Mouse (Mus musculus) induced T-regulatory cell, adult 2 months (primary cell): ENCODE results near the gene Itgb5.

ENCODE experiments used
- DNase-seq: peaks from one replicate; pipeline ENCODE4 v3.0.0-alpha.2; 2012; ENCODE audit warnings: low read depth

The Itgb5 gene

DNA sequence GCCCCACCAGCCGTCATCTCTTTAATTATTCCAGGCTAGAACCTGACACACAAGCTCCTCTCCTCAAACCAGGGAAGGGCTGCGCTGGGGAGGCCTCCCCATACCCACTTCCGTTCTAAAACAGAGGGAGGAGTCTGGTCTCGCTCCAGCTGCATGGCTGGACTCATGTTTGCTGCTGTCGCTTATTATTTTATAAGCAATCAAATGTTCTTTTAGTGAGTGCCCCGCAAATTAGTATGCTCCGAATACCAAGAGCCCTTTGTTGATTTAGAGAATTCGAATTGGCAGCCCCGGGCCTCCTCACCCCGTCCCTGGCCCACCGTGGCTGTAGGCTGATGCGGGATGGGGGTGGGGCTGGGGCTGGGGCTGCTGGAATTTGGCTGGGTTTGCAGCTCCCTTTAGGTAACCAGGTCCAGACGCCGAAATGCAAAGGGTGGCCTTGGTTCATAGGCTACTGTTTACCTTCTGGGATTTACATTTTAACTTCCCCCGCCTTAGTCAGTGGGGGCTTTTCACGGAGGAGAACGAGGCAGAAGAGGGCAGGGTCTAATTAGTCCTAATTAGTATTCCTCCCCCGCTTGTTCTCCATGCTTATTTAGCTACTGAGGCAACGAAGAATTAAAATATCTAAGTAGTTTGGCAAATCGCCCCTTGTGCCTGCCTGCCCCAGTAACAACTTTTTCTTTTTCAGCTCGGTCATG, 3.4 kb downstream of the Itgb5 start:
- peak; percentile 65 for DNase-seq

DNA sequence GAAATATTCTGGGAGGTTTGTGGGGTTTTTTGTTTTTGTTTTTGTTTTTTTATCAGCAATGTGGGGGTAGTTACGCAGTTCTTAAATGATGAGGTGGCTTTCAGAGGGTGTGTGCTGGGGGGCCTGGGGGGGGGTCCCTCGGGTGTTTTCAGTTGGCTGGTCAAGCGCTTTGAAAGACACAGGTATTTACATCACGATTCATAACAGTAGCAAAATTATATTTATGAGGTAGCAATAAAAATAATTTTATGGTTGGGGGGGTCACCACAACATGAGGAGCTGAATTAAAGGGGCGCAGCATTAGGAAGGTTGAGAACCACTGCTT, 3.9 kb downstream of the Itgb5 start:
- peak; percentile 25 for DNase-seq

DNA sequence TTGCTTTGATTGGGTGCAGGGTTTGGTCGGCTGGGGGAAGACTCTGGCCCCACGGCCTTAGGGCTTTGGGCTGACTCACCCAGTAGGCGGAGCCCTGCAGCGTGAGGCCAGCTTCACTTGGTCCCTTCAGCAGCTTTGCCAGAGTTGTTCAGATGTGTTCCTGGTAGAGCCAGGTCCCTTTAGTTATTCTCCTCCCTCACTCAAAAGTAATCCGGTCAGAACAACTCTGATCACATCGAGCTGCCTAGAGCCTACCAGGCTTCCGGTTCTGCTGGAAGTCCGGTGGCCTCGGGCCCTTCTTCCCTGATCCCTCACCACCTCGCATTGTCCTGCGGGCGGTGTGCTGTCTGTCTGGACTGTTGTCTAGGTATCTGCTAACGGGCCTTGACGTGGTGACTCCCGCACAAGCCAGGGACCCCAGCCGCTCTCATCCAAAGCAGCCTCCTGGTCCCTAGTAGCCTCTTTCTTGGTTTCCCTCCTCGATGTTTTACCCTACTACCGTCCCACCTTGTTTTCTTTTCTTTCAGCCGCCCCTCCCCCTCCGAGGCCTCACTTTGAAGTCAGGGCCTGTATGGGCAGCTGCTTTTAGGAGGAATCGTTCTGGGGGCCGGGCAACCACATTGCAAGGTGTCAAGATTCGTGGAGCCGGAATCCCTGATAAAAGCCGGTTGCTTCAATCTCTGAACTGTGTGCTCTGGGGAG, 4.5 kb downstream of the Itgb5 start:
- peak; percentile 27 for DNase-seq

DNA sequence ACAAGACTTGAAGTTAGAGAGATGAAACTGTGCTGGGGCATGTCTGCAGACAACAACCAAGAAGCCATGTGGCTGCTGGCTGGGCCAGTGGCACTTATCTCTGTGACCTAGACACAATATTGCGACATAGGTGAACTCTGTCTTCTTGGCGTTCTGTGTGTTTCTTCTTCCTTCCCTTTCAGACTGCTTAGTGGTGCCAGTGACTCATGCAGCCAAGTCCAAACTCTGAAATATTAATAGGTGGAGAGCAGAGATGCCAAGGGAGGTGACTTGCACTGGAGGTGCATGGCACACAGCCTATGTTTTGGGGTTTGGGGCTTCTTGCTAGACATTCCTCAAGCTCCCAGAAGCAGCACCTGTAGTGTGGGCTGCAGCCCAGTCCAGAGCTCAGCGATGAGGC, 7.2 kb downstream of the Itgb5 start:
- no peak for DNase-seq

DNA sequence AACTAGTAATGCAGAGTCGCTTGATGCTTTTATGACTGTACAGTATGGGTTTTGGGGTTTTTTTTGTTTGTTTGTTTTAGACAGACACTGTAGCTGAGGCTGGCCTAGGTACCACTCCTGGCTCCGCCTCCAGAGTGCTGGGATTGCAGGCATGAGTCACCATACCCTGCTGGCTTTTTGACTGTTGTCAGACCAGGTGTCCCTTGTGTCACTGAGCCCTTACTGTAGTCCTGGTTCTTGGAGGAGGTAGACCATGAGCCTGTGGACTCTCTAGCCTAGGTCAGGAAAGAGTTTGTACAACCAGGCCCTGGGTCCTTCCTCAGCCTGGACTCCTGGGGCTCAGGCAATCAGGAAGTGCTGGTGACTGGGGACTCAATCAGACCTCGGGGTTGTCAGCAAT, 7.7 kb downstream of the Itgb5 start:
- no peak for DNase-seq

DNA sequence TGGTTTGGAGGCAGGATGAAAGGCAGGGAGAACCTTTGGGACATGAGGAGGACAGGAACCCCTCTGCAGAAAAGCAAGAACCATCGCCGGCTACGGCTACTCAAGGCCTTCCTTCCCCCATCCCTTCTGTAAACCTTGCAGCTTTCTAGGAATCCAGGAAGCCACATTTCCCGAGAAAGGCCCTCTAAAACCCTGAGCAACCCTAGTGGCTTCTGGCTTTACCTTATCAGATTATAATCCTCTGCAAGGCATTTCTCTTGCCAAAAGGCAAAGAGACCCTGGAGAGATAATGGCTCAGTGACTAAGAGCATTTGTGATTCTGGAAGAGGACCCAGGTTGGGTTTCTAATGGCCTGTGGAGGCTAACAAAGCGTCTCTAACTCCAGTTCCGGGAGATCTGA, 11.2 kb downstream of the Itgb5 start:
- no peak for DNase-seq

DNA sequence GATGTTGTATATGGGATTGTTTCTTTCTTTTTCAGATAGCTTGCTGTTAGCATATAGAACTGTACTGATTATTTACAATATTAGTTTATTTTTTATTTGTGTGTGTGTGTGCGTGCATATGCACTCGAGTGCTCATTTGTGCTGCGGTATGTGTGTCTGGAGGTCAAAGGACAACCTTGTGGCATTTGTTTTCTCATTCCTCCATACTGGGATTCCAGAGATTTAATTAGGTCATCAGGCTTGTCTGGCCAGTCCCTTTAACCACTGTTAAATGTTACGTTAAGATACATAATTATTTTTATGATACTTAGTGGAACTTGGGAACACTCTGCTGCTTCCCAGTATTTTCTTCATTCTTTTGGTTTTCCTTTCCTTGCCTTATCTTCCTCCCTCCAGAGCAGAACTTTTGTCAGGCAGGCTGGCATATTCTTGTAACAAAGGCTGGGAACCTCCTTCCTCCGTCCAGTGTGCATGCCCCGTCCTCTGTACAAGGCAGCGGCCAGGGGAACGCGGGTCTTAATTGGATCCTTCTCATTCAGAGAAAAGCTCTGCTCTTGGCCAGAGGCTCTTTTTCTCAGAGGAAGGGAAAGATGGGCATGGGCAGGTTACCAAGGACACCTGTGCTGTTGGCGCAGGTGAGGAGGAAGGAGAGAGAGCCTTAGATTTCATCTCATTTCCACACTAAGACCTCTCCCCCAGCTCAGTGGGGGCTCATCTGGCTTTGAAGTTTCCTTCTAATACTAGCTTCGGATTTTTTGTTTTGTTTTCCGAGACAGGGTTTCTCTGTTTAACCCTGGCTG, 12.8 kb downstream of the Itgb5 start:
- DNase-seq: no peak

DNA sequence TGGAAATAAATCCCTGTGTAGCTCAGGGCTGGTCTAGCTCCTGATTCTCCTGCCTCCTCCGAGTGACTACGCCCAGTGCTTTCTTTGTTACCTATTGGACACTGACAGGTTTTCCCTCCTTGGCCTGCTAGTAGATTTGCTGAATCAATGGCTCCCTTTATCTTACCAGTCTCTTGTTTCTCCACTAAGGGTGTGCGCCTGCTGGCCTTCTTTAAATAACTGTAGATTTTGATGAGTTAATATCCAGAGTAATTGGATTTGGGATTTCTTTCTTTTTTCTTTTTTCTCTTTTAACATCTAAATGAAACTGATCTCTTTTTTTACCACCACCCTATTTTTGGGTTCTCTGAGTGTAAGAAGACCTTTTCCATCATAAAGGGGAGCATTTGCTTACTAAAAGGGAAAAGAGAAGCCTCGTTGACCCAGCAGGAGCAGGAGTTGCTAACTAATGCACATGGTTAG, 14.7 kb downstream of the Itgb5 start:
- DNase-seq: no peak

DNA sequence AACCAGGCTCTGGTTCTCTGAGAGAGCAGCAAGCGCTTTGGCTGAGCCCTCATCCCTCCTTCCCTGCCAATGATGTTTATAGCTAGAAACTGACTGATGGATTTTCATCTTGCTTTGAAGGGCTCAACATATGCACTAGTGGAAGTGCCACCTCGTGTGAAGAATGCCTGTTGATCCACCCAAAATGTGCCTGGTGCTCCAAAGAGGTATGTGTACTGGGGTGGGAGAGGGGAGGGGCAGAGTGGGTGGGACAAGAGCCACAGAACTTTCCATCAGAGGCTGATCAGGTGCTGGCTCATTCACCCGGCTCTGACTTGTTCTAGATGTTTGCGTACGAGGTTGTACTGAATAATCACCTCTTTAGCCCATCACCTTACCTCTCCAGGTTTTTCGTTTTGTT, 15.4 kb downstream of the Itgb5 start:
- DNase-seq: no peak

DNA sequence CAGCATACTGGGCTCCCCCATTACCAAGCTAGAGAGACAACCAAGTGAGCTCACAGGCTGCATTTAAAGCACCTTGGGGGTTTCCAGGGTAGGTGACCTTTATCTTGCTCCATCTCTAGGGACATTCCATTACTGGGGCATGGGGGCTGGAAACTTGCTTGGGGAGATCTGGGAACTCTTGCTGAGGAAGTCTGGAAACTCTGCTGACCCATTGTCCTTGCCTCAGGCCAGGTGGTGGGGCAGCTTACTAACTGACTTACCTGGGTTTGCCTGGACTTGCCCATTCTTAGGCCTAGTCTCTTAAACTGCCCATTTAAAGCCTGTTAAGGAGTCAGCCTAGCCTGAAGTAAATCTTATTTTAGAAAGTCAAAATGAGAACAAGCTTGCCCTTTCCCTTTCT, 23.8 kb downstream of the Itgb5 start:
- DNase-seq: no peak

DNA sequence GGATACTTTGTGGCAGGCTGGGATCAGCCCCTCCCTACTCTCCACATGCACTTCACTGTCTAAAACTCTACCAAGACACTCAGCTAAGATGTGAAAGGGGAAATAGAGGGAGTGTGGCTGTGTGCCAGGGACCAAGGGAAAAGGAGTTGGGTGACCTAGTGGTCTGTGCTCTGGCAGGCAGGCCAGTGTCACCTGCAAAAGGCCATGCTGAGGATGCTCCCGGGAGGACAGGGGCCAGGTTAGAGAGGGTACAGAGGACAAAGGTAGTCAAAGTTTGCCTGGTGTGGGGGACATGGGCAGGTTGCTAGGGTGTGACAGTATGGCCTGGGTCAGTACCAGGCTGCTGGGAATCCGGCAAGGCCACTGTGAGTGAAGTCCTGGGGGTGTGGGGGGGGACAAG, 29.3 kb downstream of the Itgb5 start:
- no peak for DNase-seq

DNA sequence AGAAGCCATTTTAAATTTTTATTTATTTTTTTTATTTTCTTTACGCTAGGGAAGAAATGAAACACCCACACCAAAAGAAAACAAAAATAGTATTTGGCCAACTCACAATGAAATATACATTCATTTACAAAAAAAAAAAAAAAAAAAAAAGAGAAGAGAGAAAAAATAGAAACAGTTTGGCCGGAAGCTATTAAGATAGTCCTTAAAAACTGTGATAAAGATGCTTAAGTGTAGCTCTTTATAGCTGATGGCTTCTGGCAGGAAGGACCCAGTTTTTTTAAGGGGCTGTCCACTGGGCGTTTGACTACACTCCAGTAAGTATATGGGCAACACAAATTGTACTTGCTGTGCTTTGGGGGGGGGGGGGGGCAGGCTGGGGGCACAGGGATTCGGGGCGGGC, 29.9 kb downstream of the Itgb5 start:
- DNase-seq: no peak

DNA sequence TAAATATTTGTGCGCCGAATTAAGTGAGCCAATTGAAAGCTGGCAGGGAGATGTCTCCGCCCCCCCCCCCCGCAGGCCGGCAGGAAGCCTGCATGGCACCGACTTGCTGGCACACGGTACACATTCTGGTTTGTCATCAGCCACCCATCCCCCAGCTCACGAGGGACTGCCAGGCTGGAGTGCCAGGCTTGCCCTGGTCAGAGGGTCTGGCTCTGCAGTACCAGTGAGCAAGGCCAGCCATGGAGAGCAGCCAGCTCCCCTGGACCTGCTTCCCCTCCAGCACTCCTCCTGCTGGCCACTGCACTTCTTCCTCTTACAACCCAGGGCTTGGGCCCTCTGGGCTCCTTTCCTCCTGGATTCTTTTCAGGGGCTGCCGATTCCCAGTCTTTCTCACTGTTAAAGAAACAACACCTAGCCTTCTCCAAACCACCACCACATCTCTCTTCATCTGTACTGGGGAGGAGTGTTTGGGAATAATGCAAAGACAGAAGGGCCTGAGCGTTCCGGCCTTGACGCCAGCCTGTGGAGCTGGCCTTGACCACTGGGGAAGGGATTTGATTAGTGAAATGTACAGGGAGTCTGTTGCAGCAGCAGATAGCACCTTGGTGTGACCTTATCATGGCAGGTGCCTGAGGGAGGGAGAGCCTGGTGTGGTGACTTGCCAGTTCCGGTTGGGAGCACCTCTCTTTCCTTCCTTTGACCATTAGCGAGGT, 30.7 kb downstream of the Itgb5 start:
- peak; percentile 19 for DNase-seq

DNA sequence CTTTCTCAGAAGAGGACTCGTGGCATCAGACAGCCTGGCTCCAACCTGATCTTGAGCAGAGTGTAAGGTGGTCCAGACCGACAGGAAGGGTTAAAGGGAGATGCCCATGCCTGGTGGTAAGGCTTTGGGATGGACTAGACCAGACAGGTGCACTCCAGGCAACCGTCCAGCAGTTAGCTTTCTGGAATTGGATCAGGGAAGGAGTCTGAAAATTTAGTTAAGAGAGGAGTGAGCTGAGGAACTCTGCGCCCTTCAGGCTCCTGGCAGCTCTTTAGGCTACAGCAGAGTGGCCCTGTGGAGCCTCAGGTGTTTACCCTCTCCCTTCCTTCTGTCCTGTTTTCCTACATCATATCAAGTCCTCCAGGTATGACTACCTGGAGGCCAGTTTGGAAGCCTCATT, 32.9 kb downstream of the Itgb5 start:
- DNase-seq: no peak

DNA sequence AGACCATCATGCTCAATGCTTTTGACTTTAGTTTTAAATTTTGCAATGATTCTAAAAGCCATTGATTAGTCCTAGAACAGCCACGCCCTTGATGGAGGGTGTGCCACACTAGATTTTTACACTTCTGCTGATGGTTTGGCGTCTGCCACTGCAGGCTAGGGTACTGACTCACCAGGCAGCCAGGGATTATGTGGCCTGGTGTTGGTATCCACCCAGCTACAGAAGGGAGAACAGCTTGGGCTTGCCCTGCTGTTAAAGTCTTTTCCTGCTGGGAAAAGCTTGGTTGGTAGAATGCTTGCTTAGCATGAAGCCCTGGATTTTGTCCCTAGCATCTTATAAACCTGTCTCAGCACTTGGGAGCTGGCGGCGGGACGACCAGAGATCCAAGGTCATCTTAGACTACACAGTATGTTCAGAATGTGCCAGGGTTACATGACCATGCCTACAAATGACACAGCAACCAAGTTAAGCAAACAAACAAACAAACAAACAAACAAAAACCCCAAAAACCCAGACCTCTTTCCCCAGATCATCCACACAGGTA, 33.8 kb downstream of the Itgb5 start:
- no peak for DNase-seq

DNA sequence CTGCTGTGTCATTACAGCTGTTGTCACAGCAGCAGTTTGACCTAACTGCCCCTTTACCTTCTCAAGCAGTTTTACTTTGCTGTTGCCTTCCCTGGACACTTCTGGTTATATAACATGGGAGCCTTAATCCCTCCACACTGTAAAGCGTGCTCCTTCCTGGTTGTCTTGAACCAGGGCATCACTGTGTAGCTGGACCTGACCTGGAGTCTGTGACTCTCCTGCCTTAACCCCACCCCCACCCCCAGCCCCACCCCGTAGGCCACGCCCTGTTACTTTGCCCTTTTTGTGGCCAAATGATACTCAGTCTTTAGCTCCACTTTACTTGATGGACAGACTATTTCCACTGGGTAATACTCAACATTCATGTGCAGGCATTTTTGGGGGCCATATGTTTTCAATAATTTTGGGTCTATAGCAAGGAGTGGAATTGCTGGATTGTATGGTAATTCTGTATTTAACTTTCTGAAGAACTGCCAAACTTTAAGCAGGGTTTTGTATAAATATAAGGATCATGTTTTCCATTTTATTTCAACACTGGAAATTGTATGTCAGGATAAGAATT, 40.8 kb downstream of the Itgb5 start:
- no peak for DNase-seq

DNA sequence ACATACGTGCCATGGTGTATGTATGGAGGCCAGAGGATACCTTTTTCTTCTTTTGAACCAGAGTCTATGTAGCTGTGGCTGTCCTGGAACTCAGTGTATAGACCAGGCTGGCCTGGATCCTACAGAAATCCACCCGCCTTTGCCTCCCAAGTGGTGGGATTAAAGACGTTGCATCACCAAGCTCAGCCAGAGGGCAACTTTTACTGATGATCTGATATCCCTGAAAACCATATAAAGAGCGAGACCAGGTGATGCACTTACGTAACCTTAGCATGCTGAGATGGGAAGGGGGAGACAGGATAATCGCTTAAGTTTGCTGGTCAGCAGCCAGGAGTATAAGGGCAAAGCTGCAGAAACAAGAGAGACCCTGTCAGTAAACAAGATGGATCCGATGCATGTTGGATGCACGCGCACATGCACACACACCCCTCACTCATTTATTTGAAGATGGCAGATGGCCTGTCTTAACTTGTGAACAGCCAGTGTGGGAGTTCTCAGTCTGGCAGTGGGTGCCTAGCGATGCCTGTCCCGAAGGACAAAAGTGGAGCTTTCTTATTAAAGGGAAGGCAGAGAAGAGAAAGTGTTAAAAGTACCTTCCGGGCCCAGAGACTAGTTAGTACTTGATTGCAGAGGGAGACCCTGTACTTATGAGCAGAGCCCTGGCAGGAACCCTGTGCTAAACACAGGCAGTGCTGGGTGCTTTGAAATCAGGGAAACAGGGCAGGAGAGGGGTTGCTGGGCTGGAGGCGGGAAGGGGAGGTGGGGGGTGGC, 41.7 kb downstream of the Itgb5 start:
- no peak for DNase-seq

DNA sequence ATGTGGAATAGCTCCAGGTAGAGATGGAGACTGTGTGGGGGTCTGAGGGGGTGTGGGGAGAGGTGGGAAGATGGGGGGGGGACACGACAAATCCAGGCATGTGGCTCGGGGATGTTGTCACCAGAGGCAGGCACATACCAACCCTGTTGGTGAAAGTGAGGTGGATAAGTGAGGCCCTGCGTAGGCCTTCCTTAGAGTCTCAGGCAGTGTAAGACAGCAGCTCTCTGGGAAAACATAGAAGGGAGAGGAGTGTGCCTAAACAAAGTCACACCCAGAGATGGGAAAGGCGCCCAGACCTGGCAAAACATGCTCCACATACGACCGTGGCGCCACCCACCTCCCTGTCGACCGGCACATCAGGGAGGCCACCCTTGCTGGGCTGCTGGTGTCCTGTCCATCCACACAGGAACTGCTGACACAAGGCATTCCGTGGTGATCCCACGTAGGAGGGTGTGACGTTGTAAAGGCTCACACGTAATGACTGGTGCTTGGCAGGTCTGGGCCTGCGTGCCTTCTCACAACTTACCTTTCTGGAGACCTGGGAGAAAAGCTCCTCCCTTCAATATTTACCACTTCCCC, 42.5 kb downstream of the Itgb5 start:
- DNase-seq: no peak

DNA sequence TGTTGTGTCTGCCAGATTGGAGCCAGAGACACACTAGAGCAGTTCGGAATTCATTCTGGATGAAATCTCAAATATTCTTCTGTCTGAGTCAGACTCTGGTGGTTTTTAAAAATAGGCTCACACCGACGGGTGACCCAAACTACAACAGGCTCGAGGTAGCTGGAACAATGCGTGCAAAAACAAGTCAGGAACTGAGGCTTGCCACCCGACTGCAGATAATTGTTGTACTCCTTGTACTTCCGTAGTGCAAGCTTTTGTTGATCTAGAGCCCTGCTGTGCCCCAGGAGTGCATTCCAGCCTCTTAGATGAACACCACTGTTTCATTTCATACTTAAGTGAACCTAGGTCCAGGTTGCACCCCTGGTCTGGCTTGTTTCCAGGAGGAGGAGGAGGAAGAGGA, 43.8 kb downstream of the Itgb5 start:
- DNase-seq: no peak

DNA sequence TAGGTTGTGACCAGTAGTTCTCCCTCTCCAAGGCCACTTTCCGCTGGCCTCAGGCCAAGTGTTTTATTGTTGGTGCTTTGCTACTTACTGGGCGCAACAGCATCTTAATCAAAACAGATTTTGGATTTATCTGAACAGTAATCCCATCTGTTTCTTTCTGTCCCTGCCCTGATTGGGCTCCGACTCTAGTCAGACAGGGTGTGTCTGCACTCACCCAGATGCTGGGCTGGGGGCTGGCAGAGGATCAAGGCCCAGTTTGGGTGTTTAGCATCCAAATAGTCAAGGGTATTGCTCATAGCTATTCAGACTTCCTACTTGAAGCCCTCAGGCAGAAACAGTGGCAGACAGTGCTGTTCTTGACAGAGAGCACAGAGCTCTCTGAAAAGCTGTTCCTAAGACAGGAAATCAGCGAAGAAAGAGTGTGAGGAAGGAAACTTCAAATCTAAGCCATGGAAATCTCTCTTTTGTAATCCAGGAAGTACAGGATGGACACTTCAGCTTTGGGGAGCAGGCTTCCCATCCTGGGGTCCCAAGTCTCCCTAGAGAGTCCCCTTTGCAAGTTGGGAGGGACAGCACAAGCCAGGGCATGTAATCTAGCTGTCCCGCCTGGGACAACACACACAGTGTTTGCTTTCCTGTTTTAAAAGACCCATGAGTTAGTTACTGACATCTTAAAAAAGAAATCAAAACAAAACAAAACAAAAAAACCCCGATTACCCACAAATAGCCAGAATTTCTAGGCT, 48.7 kb downstream of the Itgb5 start:
- no peak for DNase-seq
